Mouse (Mus musculus): ENCODE results near the gene Mamdc4. TPM values are rescaled to one million over a fixed set of nuclear protein-coding genes. Genes with fewer than 3 reads are reported as not detected.
"Not testable (repeated sequence)": the region's sequence is repeated elsewhere in the genome, so short reads cannot be mapped to it uniquely, and the experiment has no call there.

The Mamdc4 gene
- polyA plus RNA-seq, 1 experiment from 2014 or later, result 1.4 TPM

GRCm38 (mm10) chr2:25569323-25569722, 5.3 kb downstream of the Mamdc4 start:
- H3K27ac ChIP-seq, result no peak overlapping the region
- no peak overlapping the region for H3K4me3 ChIP-seq
- H3K4me1 ChIP-seq (replicated peaks), result peaks cover 24% of the 10 kb centered on the region
- no peaks in the 10 kb centered on the region for H3K27me3 ChIP-seq (ENCODE audit: insufficient read depth, poor library complexity, severe bottlenecking)
- WGBS, result 96% methylated on average over 3 of the region's 3 CpGs
- no peak for DNase-seq (ENCODE audit: low spot score)
- H3K9me3 ChIP-seq, result no peaks in the 10 kb centered on the region
- H3K36me3 ChIP-seq, result peaks cover 88% of the 10 kb centered on the region

GRCm38 (mm10) chr2:25568473-25569019, 6.1 kb downstream of the Mamdc4 start:
- Histone ChIP-seq H3K27ac (no peak overlapping the region), H3K36me3 (peaks cover 95% of the 10 kb centered on the region), H3K27me3 (ENCODE audit: insufficient read depth, poor library complexity, severe bottlenecking) (no peaks in the 10 kb centered on the region), H3K4me1 (replicated peaks) (peaks cover 16% of the 10 kb centered on the region), H3K4me3 (no peak overlapping the region), H3K9me3 (no peaks in the 10 kb centered on the region)
- DNase-seq (ENCODE audit: low spot score), result no peak
- 88% methylated on average over 6 of the region's 6 CpGs for WGBS

DNA sequence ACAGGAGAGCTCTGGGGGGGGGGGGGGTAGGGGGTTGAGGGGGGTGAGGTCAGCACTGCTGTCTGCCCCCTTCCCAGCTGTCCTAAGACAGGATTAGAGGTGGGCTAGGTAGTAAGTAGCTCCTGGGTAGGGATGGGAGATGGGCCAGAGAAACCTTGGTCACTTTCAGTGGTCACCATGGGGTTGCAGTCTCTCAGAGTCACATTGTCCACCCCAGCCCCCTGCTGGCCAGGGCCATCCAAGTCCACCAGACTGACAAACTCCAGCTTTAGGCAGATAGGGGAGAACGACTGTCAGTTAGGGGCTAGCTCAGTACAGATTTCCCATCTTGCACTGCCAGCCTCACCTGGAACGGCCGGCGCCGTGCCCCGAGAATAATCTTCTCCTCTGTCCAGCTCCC, 8.1 kb downstream of the Mamdc4 start:
- H3K27ac ChIP-seq, result no peak overlapping the region
- 89% methylated on average over 6 of the region's 6 CpGs for WGBS
- H3K36me3 ChIP-seq, result peaks cover 99% of the 10 kb centered on the region
- DNase-seq (ENCODE audit: low spot score), result no peak
- H3K4me3 ChIP-seq, result no peak overlapping the region
- 0 out of 2 replicates have a peak, but pooled peaks cover 5% of the 10 kb centered on the region for H3K4me1 ChIP-seq (replicated peaks)
- H3K27me3 ChIP-seq (ENCODE audit: insufficient read depth, poor library complexity, severe bottlenecking), result no peaks in the 10 kb centered on the region
- H3K9me3 ChIP-seq, result no peaks in the 10 kb centered on the region

DNA sequence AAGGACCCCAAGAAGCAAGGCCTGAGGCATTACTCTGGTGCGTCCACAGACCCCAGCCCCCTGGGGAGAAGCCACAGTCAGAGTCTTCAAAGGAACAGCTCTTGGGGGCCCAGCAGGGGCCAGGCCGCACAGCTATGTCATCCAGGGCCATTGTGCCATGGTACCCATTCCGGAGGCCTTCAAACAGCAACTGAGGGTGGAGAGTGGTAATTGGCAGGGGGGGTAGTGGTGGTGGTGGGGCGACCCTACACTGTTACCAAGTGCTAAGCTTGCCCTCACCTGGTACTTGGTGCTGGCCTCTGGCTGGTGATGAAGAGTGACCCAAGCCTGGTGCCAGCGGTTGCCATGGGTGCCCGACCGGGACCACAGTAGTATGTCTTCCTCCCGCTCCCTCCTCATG, 8.9 kb downstream of the Mamdc4 start:
- Histone ChIP-seq H3K4me3 (no peak overlapping the region), H3K9me3 (no peaks in the 10 kb centered on the region), H3K27me3 (ENCODE audit: insufficient read depth, poor library complexity, severe bottlenecking) (no peaks in the 10 kb centered on the region), H3K4me1 (replicated peaks) (0 out of 2 replicates have a peak, but pooled peaks cover 5% of the 10 kb centered on the region), H3K36me3 (peaks cover 100% of the 10 kb centered on the region), H3K27ac (no peak overlapping the region)
- WGBS, result 92% methylated on average over 8 of the region's 8 CpGs
- no peak for DNase-seq (ENCODE audit: low spot score)

DNA sequence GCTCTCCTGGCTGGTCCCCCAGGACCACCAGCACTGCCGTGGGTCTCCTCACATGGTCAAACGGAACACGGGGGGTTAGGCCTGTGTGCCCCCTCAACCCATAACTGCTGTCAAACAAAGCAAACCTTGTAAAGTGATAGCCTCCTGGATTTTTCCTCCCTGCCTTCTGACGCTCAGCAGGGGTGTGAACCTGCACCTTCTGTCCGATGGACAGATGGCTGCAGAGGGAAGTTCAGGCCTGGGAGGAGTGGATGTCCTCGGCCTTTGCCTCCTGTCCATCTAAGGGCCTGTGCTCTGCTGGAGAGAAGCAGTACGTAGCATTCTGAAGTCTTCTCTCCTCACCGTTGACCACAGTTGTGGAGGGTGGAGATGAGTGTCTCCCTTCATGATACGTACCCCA, 12.7 kb downstream of the Mamdc4 start:
- DNase-seq (ENCODE audit: low spot score), result no peak
- no peaks in the 10 kb centered on the region for H3K27me3 ChIP-seq (ENCODE audit: insufficient read depth, poor library complexity, severe bottlenecking)
- no peak overlapping the region for H3K4me3 ChIP-seq
- peaks cover 72% of the 10 kb centered on the region for H3K36me3 ChIP-seq
- H3K4me1 ChIP-seq (replicated peaks), result peaks cover 22% of the 10 kb centered on the region
- H3K27ac ChIP-seq, result no peak overlapping the region
- H3K9me3 ChIP-seq, result no peaks in the 10 kb centered on the region
- 81% methylated on average over 9 of the region's 9 CpGs for WGBS

DNA sequence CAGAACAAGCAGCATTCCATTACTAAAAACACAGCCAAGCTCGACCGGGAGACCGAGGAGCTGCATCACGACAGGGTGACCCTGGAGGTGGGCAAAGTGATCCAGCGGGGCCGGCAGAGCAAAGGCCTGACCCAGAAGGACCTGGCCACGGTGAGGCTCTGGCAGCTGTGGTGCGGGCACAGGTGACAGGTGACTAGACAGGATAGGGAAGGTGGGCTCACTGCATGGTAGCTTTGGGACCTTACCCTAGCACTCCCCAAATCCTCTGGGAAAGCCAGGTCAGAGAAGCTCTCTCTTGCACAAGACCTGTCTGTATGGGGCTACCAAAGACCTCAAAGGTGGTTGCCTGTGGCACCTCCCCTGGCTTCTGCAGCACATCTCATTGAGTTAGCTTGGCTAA, 14.1 kb downstream of the Mamdc4 start:
- Histone ChIP-seq H3K4me1 (replicated peaks) (peaks cover 30% of the 10 kb centered on the region), H3K36me3 (peaks cover 58% of the 10 kb centered on the region), H3K27ac (no peak overlapping the region), H3K9me3 (no peaks in the 10 kb centered on the region), H3K27me3 (ENCODE audit: insufficient read depth, poor library complexity, severe bottlenecking) (no peaks in the 10 kb centered on the region), H3K4me3 (peak overlapping the region; percentile 9; the same call in 1 of the 2 replicates)
- no peak for DNase-seq (ENCODE audit: low spot score)
- 92% methylated on average over 8 of the region's 8 CpGs for WGBS

DNA sequence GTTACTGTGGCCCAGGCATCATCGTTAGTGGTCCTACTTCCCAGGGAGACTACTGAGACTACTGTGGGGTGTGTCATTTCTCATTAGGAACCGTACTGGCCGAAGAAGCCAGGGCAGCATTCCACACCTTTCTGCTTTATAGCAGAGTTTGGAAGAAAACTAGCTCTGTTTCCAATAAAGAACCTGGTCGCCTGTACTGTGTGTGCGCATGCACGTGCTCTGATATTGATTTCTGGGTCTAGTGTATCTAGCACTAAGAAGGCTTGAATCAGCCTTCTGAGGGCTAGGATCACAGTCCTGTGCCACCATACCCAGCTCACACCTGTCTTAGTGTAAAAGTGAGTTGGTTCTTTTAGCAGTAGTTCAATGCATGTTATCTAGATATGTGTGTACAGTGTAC, 15.9 kb downstream of the Mamdc4 start:
- WGBS, result 85% methylated on average over 6 of the region's 6 CpGs
- H3K4me3 ChIP-seq, result peak overlapping the region; percentile 99
- peaks cover 40% of the 10 kb centered on the region for H3K36me3 ChIP-seq
- H3K9me3 ChIP-seq, result no peaks in the 10 kb centered on the region
- peaks cover 30% of the 10 kb centered on the region for H3K4me1 ChIP-seq (replicated peaks)
- H3K27ac ChIP-seq, result peak overlapping the region; percentile 95; the same call in 1 of the 2 replicates
- H3K27me3 ChIP-seq (ENCODE audit: insufficient read depth, poor library complexity, severe bottlenecking), result no peaks in the 10 kb centered on the region
- no peak for DNase-seq (ENCODE audit: low spot score)

DNA sequence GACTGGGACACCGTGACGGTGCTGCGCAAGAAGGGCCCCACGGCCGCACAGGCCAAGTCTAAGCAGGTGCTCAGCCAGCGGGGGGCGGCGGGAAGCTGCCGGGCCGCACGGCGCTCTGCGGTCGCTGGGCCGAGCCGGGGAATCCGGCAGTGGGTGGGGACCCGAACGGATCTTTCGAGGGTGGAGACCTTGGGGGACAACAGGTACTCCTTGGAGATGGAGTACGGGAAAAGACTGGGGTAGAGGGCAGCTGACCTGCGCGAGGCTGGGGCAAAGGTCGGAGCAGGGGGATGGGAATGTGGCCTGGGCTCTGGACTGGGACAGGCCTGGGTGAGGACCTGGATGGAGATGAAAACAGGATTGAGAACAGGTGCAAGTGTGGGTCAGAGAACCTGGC, 16.7 kb downstream of the Mamdc4 start:
- H3K36me3 ChIP-seq, result peaks cover 32% of the 10 kb centered on the region
- peaks cover 30% of the 10 kb centered on the region for H3K4me1 ChIP-seq (replicated peaks)
- H3K4me3 ChIP-seq, result peak overlapping the region; percentile 99
- H3K27me3 ChIP-seq (ENCODE audit: insufficient read depth, poor library complexity, severe bottlenecking), result no peaks in the 10 kb centered on the region
- DNase-seq (ENCODE audit: low spot score), result no peak
- WGBS, result under 1% methylated on average over 24 of the region's 24 CpGs
- H3K27ac ChIP-seq, result peak overlapping the region; percentile 95
- H3K9me3 ChIP-seq, result no peaks in the 10 kb centered on the region

DNA sequence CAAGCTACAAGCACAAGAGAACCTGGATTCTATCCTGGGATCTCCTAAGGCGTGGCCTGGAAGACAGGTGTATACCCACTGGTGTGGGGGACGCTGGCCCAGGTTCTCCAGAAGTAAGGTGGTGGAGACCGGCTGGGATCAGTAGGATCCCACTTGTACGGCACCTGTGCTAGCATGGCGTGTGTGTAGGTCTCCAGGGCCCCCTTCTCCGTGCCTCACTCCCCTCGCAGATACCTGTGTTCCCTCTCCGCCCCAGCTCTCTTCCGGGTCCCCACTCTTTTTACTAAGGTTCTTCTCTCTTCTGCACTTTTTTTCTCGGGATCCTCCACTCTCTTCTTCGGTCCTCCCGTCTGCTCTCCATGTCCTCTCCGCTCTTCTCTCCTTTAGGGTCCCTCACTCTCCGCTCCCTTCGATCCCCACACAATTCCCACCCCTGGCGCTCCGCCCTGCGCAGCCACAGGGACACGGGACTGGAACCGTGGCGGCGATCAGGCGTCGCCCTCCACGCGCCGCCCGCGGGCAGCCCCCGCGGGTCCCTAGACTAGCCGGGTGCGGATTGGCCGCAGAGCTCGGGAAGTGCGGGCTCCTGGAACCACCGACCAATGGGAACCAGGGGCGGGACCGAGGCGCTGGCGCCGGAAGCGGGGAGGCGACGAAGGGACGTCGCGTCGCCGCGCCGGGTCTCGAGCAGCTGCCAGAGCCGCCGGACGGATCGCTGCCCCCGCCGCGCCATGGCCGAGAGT, 17.3 kb downstream of the Mamdc4 start, which contains the start of gene Edf1:
Gene Edf1 (plus strand): TSS at position 627 of the 743 bp plus-strand sequence.
- Histone ChIP-seq H3K4me3 (peak within 1 kb of the TSS; percentile 99), H3K4me1 (replicated peaks) (peaks cover 30% of the 10 kb centered on the region), H3K27ac (peak within 1 kb of the TSS; percentile 95), H3K27me3 (ENCODE audit: insufficient read depth, poor library complexity, severe bottlenecking) (no peaks in the 10 kb centered on the region), H3K36me3 (peaks cover 26% of the 10 kb centered on the region), H3K9me3 (no peaks in the 10 kb centered on the region)
- DNase-seq (ENCODE audit: low spot score), result peak; percentile 95
- WGBS, result under 1% methylated on average over 61 of the region's 61 CpGs

DNA sequence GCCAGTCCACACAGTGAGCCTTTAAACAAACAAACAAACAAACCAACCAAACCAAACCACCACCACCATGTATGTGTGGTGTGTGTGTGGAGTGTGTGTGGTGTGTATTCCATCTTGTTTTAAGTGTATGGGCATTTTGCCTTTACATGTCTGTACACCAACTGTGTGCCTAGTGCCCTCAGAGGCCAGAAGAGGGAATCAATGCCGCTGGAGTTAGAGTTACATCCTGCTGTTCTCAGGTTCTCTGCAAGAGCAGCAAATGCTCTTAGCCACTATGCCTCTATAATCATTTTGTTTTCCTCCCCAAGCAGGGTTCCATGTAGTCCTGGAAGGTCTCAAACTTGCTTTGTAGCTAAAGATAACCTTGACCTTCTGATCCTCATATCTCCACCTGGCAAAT, 18.3 kb downstream of the Mamdc4 start:
- H3K36me3 ChIP-seq, result peaks cover 15% of the 10 kb centered on the region
- 51% methylated on average over 1 of the region's 1 CpGs for WGBS
- DNase-seq (ENCODE audit: low spot score), result no peak

GRCm38 (mm10) chr2:25555479-25555878, 19.2 kb downstream of the Mamdc4 start:
- H3K4me1 ChIP-seq (replicated peaks), result peaks cover 30% of the 10 kb centered on the region

More for the DNA sequence above, 18.3 kb downstream of the Mamdc4 start:
- H3K4me1 ChIP-seq (replicated peaks), result peaks cover 30% of the 10 kb centered on the region
- no peak overlapping the region for H3K4me3 ChIP-seq
- H3K27me3 ChIP-seq (ENCODE audit: insufficient read depth, poor library complexity, severe bottlenecking), result no peaks in the 10 kb centered on the region
- H3K27ac ChIP-seq, result no peak overlapping the region
- H3K9me3 ChIP-seq, result no peaks in the 10 kb centered on the region

GRCm38 (mm10) chr2:25553171-25553786, 21.4 kb downstream of the Mamdc4 start:
- H3K27ac ChIP-seq; H3K36me3 ChIP-seq; DNase-seq (ENCODE audit: low spot score); H3K4me3 ChIP-seq; H3K9me3 ChIP-seq; H3K27me3 ChIP-seq (ENCODE audit: insufficient read depth, poor library complexity, severe bottlenecking): not testable (repeated sequence)
- 85% methylated on average over 4 of the region's 4 CpGs for WGBS
- peaks cover 19% of the 10 kb centered on the region for H3K4me1 ChIP-seq (replicated peaks)

More at GRCm38 (mm10) chr2:25555479-25555878, 19.2 kb downstream of the Mamdc4 start:
- not testable (repeated sequence) for H3K27ac ChIP-seq; H3K4me3 ChIP-seq; H3K36me3 ChIP-seq; DNase-seq (ENCODE audit: low spot score); H3K27me3 ChIP-seq (ENCODE audit: insufficient read depth, poor library complexity, severe bottlenecking); H3K9me3 ChIP-seq
- 53% methylated on average over 2 of the region's 2 CpGs for WGBS

GRCm38 (mm10) chr2:25551186-25551585, 23.5 kb downstream of the Mamdc4 start:
- H3K4me3 ChIP-seq, result no peak overlapping the region
- WGBS, result 41% methylated on average over 5 of the region's 5 CpGs
- no peaks in the 10 kb centered on the region for H3K36me3 ChIP-seq
- no peaks in the 10 kb centered on the region for H3K9me3 ChIP-seq
- no peak for DNase-seq (ENCODE audit: low spot score)
- no peak overlapping the region for H3K27ac ChIP-seq
- H3K4me1 ChIP-seq (replicated peaks), result peaks cover 8% of the 10 kb centered on the region
- H3K27me3 ChIP-seq (ENCODE audit: insufficient read depth, poor library complexity, severe bottlenecking), result no peaks in the 10 kb centered on the region

Data from hindbrain, embryonic 10.5 days (tissue).